Mouse (Mus musculus): ENCODE data around the gene Ttll11. TPM values are rescaled to one million over a fixed set of nuclear protein-coding genes. Genes with fewer than 3 reads are reported as not detected.
A peak's percentile ranks its signal among the peaks of the same experiment; 100 is the strongest.

The Ttll11 gene
- polyA plus RNA-seq, 1 experiment, result 24.8 TPM

GRCm38 (mm10) chr2:35859708-35860393 lies 119.9 kb downstream of the Ttll11 start:
- no peak for DNase-seq (ENCODE audit: extremely low spot score in 1 of 2, low spot score in 1 of 2)

- no peak for DNase-seq (ENCODE audit: extremely low spot score in 1 of 2, low spot score in 1 of 2)
These were observed 121.4 kb downstream of the Ttll11 start for GRCm38 (mm10) chr2:35858281-35858680.

GRCm38 (mm10) chr2:35856901-35857300 lies 122.8 kb downstream of the Ttll11 start:
- DNase-seq (ENCODE audit: extremely low spot score in 1 of 2, low spot score in 1 of 2), result no peak

GRCm38 (mm10) chr2:35854877-35855276 lies 124.8 kb downstream of the Ttll11 start:
- DNase-seq (ENCODE audit: extremely low spot score in 1 of 2, low spot score in 1 of 2), result no peak

GRCm38 (mm10) chr2:35852971-35853370 lies 126.7 kb downstream of the Ttll11 start:
- no peak for DNase-seq (ENCODE audit: extremely low spot score in 1 of 2, low spot score in 1 of 2)

GRCm38 (mm10) chr2:35852164-35852509 lies 127.6 kb downstream of the Ttll11 start:
- DNase-seq (ENCODE audit: extremely low spot score in 1 of 2, low spot score in 1 of 2), result no peak

GRCm38 (mm10) chr2:35851420-35852163 lies 128.1 kb downstream of the Ttll11 start:
- no peak for DNase-seq (ENCODE audit: extremely low spot score in 1 of 2, low spot score in 1 of 2)

GRCm38 (mm10) chr2:35849632-35850230 lies 130.0 kb downstream of the Ttll11 start:
- DNase-seq (ENCODE audit: extremely low spot score in 1 of 2, low spot score in 1 of 2), result no peak

GRCm38 (mm10) chr2:35845611-35846504 lies 133.9 kb downstream of the Ttll11 start:
- DNase-seq (ENCODE audit: extremely low spot score in 1 of 2, low spot score in 1 of 2), result peak; percentile 68 to 84

- DNase-seq (ENCODE audit: extremely low spot score in 1 of 2, low spot score in 1 of 2), result no peak
These were observed 135.6 kb downstream of the Ttll11 start for GRCm38 (mm10) chr2:35843896-35844690.

- peak; percentile 37 to 52 for DNase-seq (ENCODE audit: extremely low spot score in 1 of 2, low spot score in 1 of 2)
These were observed 136.8 kb downstream of the Ttll11 start for GRCm38 (mm10) chr2:35842780-35843474.

- DNase-seq (ENCODE audit: extremely low spot score in 1 of 2, low spot score in 1 of 2), result no peak
These were observed 137.8 kb downstream of the Ttll11 start for GRCm38 (mm10) chr2:35841841-35842420.

GRCm38 (mm10) chr2:35840956-35841816 lies 138.5 kb downstream of the Ttll11 start:
- no peak for DNase-seq (ENCODE audit: extremely low spot score in 1 of 2, low spot score in 1 of 2)

GRCm38 (mm10) chr2:35838751-35839479 lies 140.8 kb downstream of the Ttll11 start:
- DNase-seq (ENCODE audit: extremely low spot score in 1 of 2, low spot score in 1 of 2), result no peak

GRCm38 (mm10) chr2:35834198-35834913 lies 145.4 kb downstream of the Ttll11 start:
- no peak for DNase-seq (ENCODE audit: extremely low spot score in 1 of 2, low spot score in 1 of 2)

GRCm38 (mm10) chr2:35833546-35833945 lies 146.2 kb downstream of the Ttll11 start:
- no peak for DNase-seq (ENCODE audit: extremely low spot score in 1 of 2, low spot score in 1 of 2)

Data from frontal cortex, adult 2 months (tissue).